Mouse (Mus musculus): ENCODE data around the gene Ccl6. TPM values are rescaled to one million over a fixed set of nuclear protein-coding genes. Genes with fewer than 3 reads are reported as not detected.

The Ccl6 gene
- total and polyA plus RNA-seq, 2 experiments, result 3.3 to 14.1 TPM

- TF ChIP-seq POLR2A (IDR thresholded peaks at IDR 0.05; ENCODE audit: extremely low read depth, insufficient read depth, low read length) (no peak), CTCF (IDR thresholded peaks at IDR 0.05; ENCODE audit: low read depth, low read length) (no peak)
- WGBS, result 93% methylated on average over 3 of the region's 3 CpGs
- no peak overlapping the region for H3K4me3 ChIP-seq (ENCODE audit: insufficient read depth, low read depth, low read length)
- no peak overlapping the region for H3K27ac ChIP-seq (replicated peaks; ENCODE audit: insufficient read depth, low read depth, low read length)
- no peak overlapping the region for H3K9ac ChIP-seq (ENCODE audit: low read depth, low read length)
- H3K36me3 ChIP-seq (ENCODE audit: control insufficient read depth, insufficient read depth, low read length), result no peaks in the 10 kb centered on the region
- no peaks in the 10 kb centered on the region for H3K27me3 ChIP-seq (ENCODE audit: control insufficient read depth, insufficient read depth, low read length)
- no peaks in the 10 kb centered on the region for H3K4me1 ChIP-seq (ENCODE audit: control insufficient read depth, insufficient read depth, low read length)
- H3K79me2 ChIP-seq (ENCODE audit: control insufficient read depth, insufficient read depth, low read length), result no peaks in the 10 kb centered on the region
- DNase-seq (ENCODE audit: extremely low read depth, low read depth, low spot score), result no peak
Observed at GRCm38 (mm10) chr11:83605535-83605934, 12.6 kb upstream of the Ccl6 start.

DNA sequence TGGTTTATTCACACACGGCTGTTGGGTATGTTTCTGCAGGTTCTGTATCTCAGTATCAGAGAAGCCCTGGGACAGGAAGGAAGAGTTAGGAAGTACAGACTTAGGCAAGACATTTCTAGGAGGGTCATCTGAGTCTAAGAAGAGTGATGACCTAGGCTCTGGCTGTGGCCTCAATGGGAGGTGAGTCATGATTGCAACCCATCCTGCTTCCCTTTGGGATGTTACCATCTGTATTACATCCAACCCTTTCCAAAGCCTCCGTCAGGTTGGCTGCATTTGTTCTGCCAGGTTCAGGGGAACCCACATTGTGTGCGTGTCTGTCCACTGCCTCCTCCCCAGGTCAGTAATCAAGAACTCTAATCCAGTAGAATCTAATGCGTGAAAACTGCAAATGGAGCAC lies 11.8 kb upstream of the Ccl6 start:
- no peaks in the 10 kb centered on the region for H3K4me1 ChIP-seq (ENCODE audit: control insufficient read depth, insufficient read depth, low read length)
- no peaks in the 10 kb centered on the region for H3K36me3 ChIP-seq (ENCODE audit: control insufficient read depth, insufficient read depth, low read length)
- no peak for DNase-seq (ENCODE audit: extremely low read depth, low read depth, low spot score)
- 91% methylated on average over 4 of the region's 4 CpGs for WGBS
- TF ChIP-seq CTCF (IDR thresholded peaks at IDR 0.05; ENCODE audit: low read depth, low read length) (no peak), POLR2A (IDR thresholded peaks at IDR 0.05; ENCODE audit: extremely low read depth, insufficient read depth, low read length) (no peak)
- no peaks in the 10 kb centered on the region for H3K27me3 ChIP-seq (ENCODE audit: control insufficient read depth, insufficient read depth, low read length)
- H3K79me2 ChIP-seq (ENCODE audit: control insufficient read depth, insufficient read depth, low read length), result no peaks in the 10 kb centered on the region
- no peak overlapping the region for H3K4me3 ChIP-seq (ENCODE audit: insufficient read depth, low read depth, low read length)
- H3K27ac ChIP-seq (replicated peaks; ENCODE audit: insufficient read depth, low read depth, low read length), result no peak overlapping the region
- H3K9ac ChIP-seq (ENCODE audit: low read depth, low read length), result no peak overlapping the region

DNA sequence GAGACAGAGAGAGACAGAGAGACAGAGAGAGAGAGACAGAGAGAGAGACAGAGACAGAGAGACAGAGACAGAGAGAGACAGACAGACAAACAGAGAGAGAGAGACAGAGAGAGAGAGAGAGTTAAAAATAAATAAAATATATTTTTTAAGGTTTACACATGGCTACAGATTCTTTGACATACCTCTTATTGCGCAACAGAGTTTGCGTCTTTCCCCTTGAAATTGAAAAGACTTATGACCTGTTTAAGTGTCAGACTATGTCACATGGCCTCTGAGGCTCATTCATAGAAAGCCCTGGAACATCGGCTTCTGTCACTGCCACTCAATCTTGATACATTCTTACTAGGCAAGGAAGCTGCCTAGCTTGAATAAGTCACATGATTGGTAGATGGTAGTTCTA lies 10.5 kb upstream of the Ccl6 start:
- no peak for DNase-seq (ENCODE audit: extremely low read depth, low read depth, low spot score)
- Histone ChIP-seq H3K9ac (ENCODE audit: low read depth, low read length) (no peak overlapping the region), H3K27me3 (ENCODE audit: control insufficient read depth, insufficient read depth, low read length) (no peaks in the 10 kb centered on the region), H3K27ac (replicated peaks; ENCODE audit: insufficient read depth, low read depth, low read length) (no peak overlapping the region), H3K4me3 (ENCODE audit: insufficient read depth, low read depth, low read length) (no peak overlapping the region), H3K79me2 (ENCODE audit: control insufficient read depth, insufficient read depth, low read length) (no peaks in the 10 kb centered on the region), H3K36me3 (ENCODE audit: control insufficient read depth, insufficient read depth, low read length) (no peaks in the 10 kb centered on the region), H3K4me1 (ENCODE audit: control insufficient read depth, insufficient read depth, low read length) (no peaks in the 10 kb centered on the region)
- 88% methylated on average over 3 of the region's 3 CpGs for WGBS
- TF ChIP-seq POLR2A (IDR thresholded peaks at IDR 0.05; ENCODE audit: extremely low read depth, insufficient read depth, low read length) (no peak), CTCF (IDR thresholded peaks at IDR 0.05; ENCODE audit: low read depth, low read length) (no peak)

GRCm38 (mm10) chr11:83600576-83600975 lies 7.7 kb upstream of the Ccl6 start:
- 88% methylated on average over 2 of the region's 2 CpGs for WGBS
- TF ChIP-seq POLR2A (IDR thresholded peaks at IDR 0.05; ENCODE audit: extremely low read depth, insufficient read depth, low read length), result no peak
- no peak for TF ChIP-seq CTCF (IDR thresholded peaks at IDR 0.05; ENCODE audit: low read depth, low read length)
- H3K27me3 ChIP-seq (ENCODE audit: control insufficient read depth, insufficient read depth, low read length), result no peaks in the 10 kb centered on the region

DNA sequence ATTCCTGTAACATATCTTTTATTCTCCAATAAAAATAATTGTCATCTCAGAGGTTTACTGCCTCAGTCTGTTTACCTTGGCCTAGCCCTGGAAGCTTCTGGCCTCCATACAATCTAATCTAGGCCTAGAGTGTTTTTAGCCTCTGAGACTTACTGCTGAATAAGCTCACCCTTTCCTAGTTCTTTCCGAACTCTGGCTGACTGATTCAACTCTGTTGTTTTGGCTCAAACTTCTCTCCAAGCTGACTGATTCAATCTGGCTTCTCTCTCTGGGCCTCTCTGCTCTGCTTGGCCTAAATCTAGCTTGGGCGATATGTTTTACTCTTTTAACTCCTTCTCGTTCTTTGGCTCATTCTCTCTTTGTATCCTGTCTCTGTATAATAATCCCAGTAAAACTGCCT lies 6.1 kb upstream of the Ccl6 start:
- Histone ChIP-seq H3K79me2 (ENCODE audit: control insufficient read depth, insufficient read depth, low read length) (no peaks in the 10 kb centered on the region), H3K4me3 (ENCODE audit: insufficient read depth, low read depth, low read length) (no peak overlapping the region), H3K36me3 (ENCODE audit: control insufficient read depth, insufficient read depth, low read length) (no peaks in the 10 kb centered on the region), H3K9ac (ENCODE audit: low read depth, low read length) (no peak overlapping the region), H3K4me1 (ENCODE audit: control insufficient read depth, insufficient read depth, low read length) (no peaks in the 10 kb centered on the region; the same call in 1 of the 2 replicates), H3K27me3 (ENCODE audit: control insufficient read depth, insufficient read depth, low read length) (no peaks in the 10 kb centered on the region), H3K27ac (replicated peaks; ENCODE audit: insufficient read depth, low read depth, low read length) (no peak overlapping the region)
- no peak for DNase-seq (ENCODE audit: extremely low read depth, low read depth, low spot score)
- no peak for TF ChIP-seq POLR2A (IDR thresholded peaks at IDR 0.05; ENCODE audit: extremely low read depth, insufficient read depth, low read length)
- TF ChIP-seq CTCF (IDR thresholded peaks at IDR 0.05; ENCODE audit: low read depth, low read length), result no peak
- 70% methylated on average over 3 of the region's 3 CpGs for whole genome bisulfite sequencing

More at GRCm38 (mm10) chr11:83600576-83600975, 7.7 kb upstream of the Ccl6 start:
- H3K79me2 ChIP-seq (ENCODE audit: control insufficient read depth, insufficient read depth, low read length), result no peaks in the 10 kb centered on the region
- H3K36me3 ChIP-seq (ENCODE audit: control insufficient read depth, insufficient read depth, low read length), result no peaks in the 10 kb centered on the region
- no peaks in the 10 kb centered on the region; the same call in 1 of the 2 replicates for H3K4me1 ChIP-seq (ENCODE audit: control insufficient read depth, insufficient read depth, low read length)
- no peak overlapping the region for H3K4me3 ChIP-seq (ENCODE audit: insufficient read depth, low read depth, low read length)
- no peak overlapping the region for H3K27ac ChIP-seq (replicated peaks; ENCODE audit: insufficient read depth, low read depth, low read length)
- H3K9ac ChIP-seq (ENCODE audit: low read depth, low read length), result no peak overlapping the region
- no peak for DNase-seq (ENCODE audit: extremely low read depth, low read depth, low spot score)

- H3K9ac ChIP-seq (ENCODE audit: low read depth, low read length), result no peak overlapping the region
- no peak overlapping the region for H3K4me3 ChIP-seq (ENCODE audit: insufficient read depth, low read depth, low read length)
- H3K4me1 ChIP-seq (ENCODE audit: control insufficient read depth, insufficient read depth, low read length), result no peaks in the 10 kb centered on the region; the same call in 1 of the 2 replicates
- no peaks in the 10 kb centered on the region for H3K36me3 ChIP-seq (ENCODE audit: control insufficient read depth, insufficient read depth, low read length)
- no peaks in the 10 kb centered on the region for H3K79me2 ChIP-seq (ENCODE audit: control insufficient read depth, insufficient read depth, low read length)
- H3K27ac ChIP-seq (replicated peaks; ENCODE audit: insufficient read depth, low read depth, low read length), result no peak overlapping the region
- 95% methylated on average over 3 of the region's 3 CpGs for WGBS
- TF ChIP-seq POLR2A (IDR thresholded peaks at IDR 0.05; ENCODE audit: extremely low read depth, insufficient read depth, low read length), result no peak
- no peak for TF ChIP-seq CTCF (IDR thresholded peaks at IDR 0.05; ENCODE audit: low read depth, low read length)
- H3K27me3 ChIP-seq (ENCODE audit: control insufficient read depth, insufficient read depth, low read length), result no peaks in the 10 kb centered on the region
- no peak for DNase-seq (ENCODE audit: extremely low read depth, low read depth, low spot score)
Observed at GRCm38 (mm10) chr11:83598207-83598837, 5.4 kb upstream of the Ccl6 start.
